Mouse (Mus musculus): ENCODE results near the gene Pla2g10. TPM values are rescaled to one million over a fixed set of nuclear protein-coding genes. Genes with fewer than 3 reads are reported as not detected.

Pla2g10 gene
- polyA plus RNA-seq (2017; shearing (Covaris generic)): 1 to 10 TPM in 1 of 2 experiments, under 1 TPM in 1; 0.52 to 2.7 TPM

GRCm38 (mm10) chr16:13730285-13731255 is at the start of gene Pla2g10:
TSS of gene Pla2g10 (minus strand) at chr16:13730983.

GRCm38 (mm10) chr16:13671685-13672385 is 58.9 kb downstream of the Pla2g10 start, which contains the start of the genes Bfar and 3110001I22Rik:
TSS of gene Bfar (plus strand) at chr16:13671858.
TSS of gene 3110001I22Rik (plus strand) at chr16:13671929.

DNA sequence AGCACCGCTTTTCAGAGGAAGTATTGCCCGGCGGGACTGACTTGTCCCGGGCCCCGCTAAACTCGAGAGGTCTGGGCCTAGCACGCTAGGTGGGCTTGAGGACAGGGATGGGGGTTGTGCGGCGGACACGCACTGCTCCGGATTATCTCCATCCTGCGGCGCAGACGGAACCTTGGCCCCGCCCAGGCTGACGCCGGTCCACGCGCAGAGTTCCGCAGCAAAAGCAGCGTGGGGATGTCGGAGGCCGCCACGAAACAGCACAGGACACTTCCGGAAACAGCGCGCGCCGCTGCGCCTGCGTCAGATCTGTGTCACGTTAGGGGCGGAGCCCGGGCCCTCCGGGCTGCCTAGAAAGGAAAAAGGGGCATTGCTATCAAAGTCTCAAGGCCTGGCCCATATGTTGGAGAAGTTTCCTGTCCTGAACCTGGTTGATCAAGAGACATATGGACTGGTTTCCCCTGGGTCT is 62.9 kb downstream of the Pla2g10 start, which contains the start of gene Parn:
Gene Parn (minus strand): TSS at position 293 of the 466 bp plus-strand sequence.

Other genes starting within 250 kb of the Pla2g10 start
- 10 to 100 TPM; 50.8 to 53.7 TPM for gene Parn, start 62.8 kb downstream of the Pla2g10 start, polyA plus RNA-seq (2017; shearing (Covaris generic))
- 10 to 100 TPM; 55.7 to 64.6 TPM for gene Bfar, start 59.1 kb downstream of the Pla2g10 start, polyA plus RNA-seq (2017; shearing (Covaris generic))
- gene 3110001I22Rik, start 59.1 kb downstream of the Pla2g10 start, polyA plus RNA-seq (2017; shearing (Covaris generic)): 10 to 100 TPM; 11.3 to 12.6 TPM
- 10 to 100 TPM; 35.7 to 43.4 TPM for gene Rrn3, start 49.7 kb upstream of the Pla2g10 start, polyA plus RNA-seq (2017; shearing (Covaris generic))
- gene Ntan1, start 87.9 kb upstream of the Pla2g10 start, polyA plus RNA-seq (2017; shearing (Covaris generic)): 100 to 1,000 TPM; 126 to 181 TPM
- gene Pdxdc1, start 172.1 kb upstream of the Pla2g10 start, polyA plus RNA-seq (2017; shearing (Covaris generic)): 10 to 100 TPM; 50.2 to 51.5 TPM
- 1 to 10 TPM in 1 of 2 experiments, under 1 TPM in 1; 0.66 to 3.4 TPM for gene Mpv17l, start 172.2 kb upstream of the Pla2g10 start, polyA plus RNA-seq (2017; shearing (Covaris generic))

All from inflammation-experienced regulatory T-cells (primary cell).